Mouse (Mus musculus) kidney, adult 18-20 months (tissue): ENCODE measurements around the gene Nr2f6.

Source experiments
- DNase-seq: peaks from one replicate; pipeline ENCODE4 v3.0.0; 2021

Gene Nr2f6

GRCm38 (mm10) chr8:71381421-71381970 is at the start of gene Nr2f6:
TSS of gene Nr2f6 (minus strand) at chr8:71381960.
- peak; percentile 83 for DNase-seq

- no peak for DNase-seq
These were observed 40.4 kb upstream of the Nr2f6 start for GRCm38 (mm10) chr8:71422121-71422520.

GRCm38 (mm10) chr8:71411535-71412273 is 29.9 kb upstream of the Nr2f6 start:
- no peak for DNase-seq

- no peak for DNase-seq
These were observed 26.5 kb upstream of the Nr2f6 start for GRCm38 (mm10) chr8:71408231-71408630.

GRCm38 (mm10) chr8:71407441-71407840 is 25.7 kb upstream of the Nr2f6 start:
- no peak for DNase-seq

- peak; percentile 78 for DNase-seq
These were observed 24.6 kb upstream of the Nr2f6 start for GRCm38 (mm10) chr8:71406099-71407015.

- peak; percentile 98 for DNase-seq
These were observed 23.8 kb upstream of the Nr2f6 start, which contains the start of gene Ankle1 for GRCm38 (mm10) chr8:71405401-71406098. TSS of gene Ankle1 (plus strand) at chr8:71406010.

GRCm38 (mm10) chr8:71404951-71405351 is 23.2 kb upstream of the Nr2f6 start:
- peak; percentile 51 for DNase-seq

- DNase-seq: no peak
These were observed 22.3 kb upstream of the Nr2f6 start for GRCm38 (mm10) chr8:71404011-71404410.

- DNase-seq: no peak
These were observed 21.5 kb upstream of the Nr2f6 start for GRCm38 (mm10) chr8:71403107-71403885.

GRCm38 (mm10) chr8:71402446-71402964 is 20.7 kb upstream of the Nr2f6 start:
- no peak for DNase-seq

- DNase-seq: no peak
These were observed 19.7 kb upstream of the Nr2f6 start for GRCm38 (mm10) chr8:71401454-71401853.

GRCm38 (mm10) chr8:71400826-71401225 is 19.1 kb upstream of the Nr2f6 start:
- no peak for DNase-seq

- DNase-seq: no peak
These were observed 15.9 kb upstream of the Nr2f6 start for GRCm38 (mm10) chr8:71397701-71398100.

- peak; percentile 93 for DNase-seq
These were observed 15.0 kb upstream of the Nr2f6 start, which contains the start of gene Babam1 for GRCm38 (mm10) chr8:71396639-71397305. TSS of gene Babam1 (plus strand) at chr8:71396861.

GRCm38 (mm10) chr8:71395629-71396028 is 13.9 kb upstream of the Nr2f6 start, which contains the start of gene Ushbp1:
TSS of gene Ushbp1 (minus strand) at chr8:71395802.
- peak; percentile 52 for DNase-seq

GRCm38 (mm10) chr8:71395071-71395470 is 13.3 kb upstream of the Nr2f6 start:
- DNase-seq: no peak

GRCm38 (mm10) chr8:71394481-71394880 is 12.7 kb upstream of the Nr2f6 start:
- DNase-seq: no peak

GRCm38 (mm10) chr8:71392871-71393270 is 11.1 kb upstream of the Nr2f6 start:
- DNase-seq: no peak

- DNase-seq: no peak
These were observed 10.6 kb upstream of the Nr2f6 start for GRCm38 (mm10) chr8:71392391-71392790.

GRCm38 (mm10) chr8:71391696-71392095 is 9.9 kb upstream of the Nr2f6 start:
- DNase-seq: no peak
